Mouse (Mus musculus): ENCODE measurements at regions not wholly inside any gene's neighbourhood (a gene's known extent, or its start where the extent isn't known, plus 50 kb on each side); places are given as distances from the start of the nearest gene placed in this dataset.

- H3K4me2 ChIP-seq: no peak overlapping the region
- H3K9me3 ChIP-seq (replicated peaks): no peaks in the 10 kb centered on the region
- WGBS (ENCODE audit: insufficient replicate concordance): 82% methylated on average over 7 of the region's 7 CpGs
- H3K4me3 ChIP-seq (replicated peaks): no peak overlapping the region
- no peaks in the 10 kb centered on the region for H3K27me3 ChIP-seq
- peak overlapping the region; percentile 71; the same call in 1 of the 2 replicates for H3K27ac ChIP-seq
- DNase-seq: no peak
- H3K4me1 ChIP-seq (replicated peaks): peaks cover 56% of the 10 kb centered on the region
- no peak for ATAC-seq (ENCODE audit: low read depth)
- no peak overlapping the region for H3K9ac ChIP-seq
- no peaks in the 10 kb centered on the region for H3K36me3 ChIP-seq
Observed at GRCm38 (mm10) chr2:167763891-167764410, 74.3 kb upstream of the Tmem189 start.

GRCm38 (mm10) chr2:167761404-167761936 lies 71.8 kb upstream of the Tmem189 start:
- Histone ChIP-seq H3K27ac (peak overlapping the region; percentile 34; the same call in 1 of the 2 replicates), H3K27me3 (no peaks in the 10 kb centered on the region), H3K4me3 (replicated peaks) (no peak overlapping the region), H3K9ac (no peak overlapping the region), H3K4me1 (replicated peaks) (peaks cover 79% of the 10 kb centered on the region), H3K4me2 (no peak overlapping the region), H3K36me3 (no peaks in the 10 kb centered on the region), H3K9me3 (replicated peaks) (no peaks in the 10 kb centered on the region)
- DNase-seq (no peak), ATAC-seq (ENCODE audit: low read depth) (no peak)
- 57% methylated on average over 17 of the region's 17 CpGs for WGBS (ENCODE audit: insufficient replicate concordance)

GRCm38 (mm10) chr2:167760681-167761403 lies 71.2 kb upstream of the Tmem189 start:
- 62% methylated on average over 13 of the region's 13 CpGs for WGBS (ENCODE audit: insufficient replicate concordance)
- H3K4me3 ChIP-seq (replicated peaks): no peak overlapping the region
- DNase-seq (no peak), ATAC-seq (ENCODE audit: low read depth) (no peak)
- H3K27me3 ChIP-seq: no peaks in the 10 kb centered on the region
- peak overlapping the region; percentile 43 for H3K27ac ChIP-seq
- H3K4me1 ChIP-seq (replicated peaks): peaks cover 77% of the 10 kb centered on the region
- H3K36me3 ChIP-seq: no peaks in the 10 kb centered on the region
- no peaks in the 10 kb centered on the region for H3K9me3 ChIP-seq (replicated peaks)
- 0 out of 2 replicates have a peak overlapping the region, but pooled peaks have one; percentile 27 for H3K9ac ChIP-seq
- H3K4me2 ChIP-seq: no peak overlapping the region

DNA sequence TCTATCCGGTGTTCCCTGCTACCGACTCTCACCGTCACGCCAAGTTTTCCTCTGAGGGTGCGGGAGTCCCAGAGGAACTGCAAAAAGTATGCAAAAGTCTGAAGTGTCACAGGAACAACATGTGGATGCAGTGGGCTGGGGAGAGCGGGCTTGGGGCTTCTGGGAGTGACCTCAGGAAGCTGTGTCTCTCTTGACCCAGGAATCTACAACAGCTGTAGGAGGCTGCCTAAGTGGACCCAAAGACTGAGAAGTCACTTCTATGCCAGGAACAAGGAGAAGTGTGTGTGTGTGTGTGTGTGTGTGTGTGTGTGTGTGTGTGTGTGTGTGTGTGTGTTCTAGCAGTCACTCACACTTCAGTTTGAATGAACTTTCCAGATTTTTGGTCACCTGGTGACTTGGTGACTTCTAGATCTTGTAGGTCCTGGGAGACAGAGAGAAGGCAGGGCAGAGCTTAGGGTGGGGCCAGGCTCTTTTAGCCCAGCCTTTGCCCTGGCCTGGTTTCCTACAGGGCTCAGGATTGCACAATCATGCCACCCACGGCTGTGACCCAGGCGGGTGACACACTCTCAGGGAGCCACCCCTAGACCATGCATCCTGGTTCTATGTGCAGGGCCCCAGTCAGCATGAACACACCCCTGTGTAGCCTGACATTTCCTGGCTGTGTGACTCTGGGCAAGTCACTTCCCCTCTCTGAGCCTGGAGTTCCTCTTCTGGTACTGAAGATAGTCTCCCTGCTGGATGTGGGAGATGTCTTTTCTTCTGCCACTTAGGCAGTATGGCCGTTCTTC lies 70.2 kb upstream of the Tmem189 start:
- H3K4me3 ChIP-seq (replicated peaks): no peak overlapping the region
- H3K4me2 ChIP-seq: no peak overlapping the region
- ATAC-seq (ENCODE audit: low read depth) (peak; percentile 76), DNase-seq (peak; percentile 52)
- peaks cover 73% of the 10 kb centered on the region for H3K4me1 ChIP-seq (replicated peaks)
- no peak overlapping the region for H3K9ac ChIP-seq
- no peaks in the 10 kb centered on the region for H3K27me3 ChIP-seq
- H3K27ac ChIP-seq: 0 out of 2 replicates have a peak overlapping the region, but pooled peaks have one; percentile 43
- H3K36me3 ChIP-seq: no peaks in the 10 kb centered on the region
- 63% methylated on average over 9 of the region's 9 CpGs for WGBS (ENCODE audit: insufficient replicate concordance)
- H3K9me3 ChIP-seq (replicated peaks): no peaks in the 10 kb centered on the region

- Histone ChIP-seq H3K9me3 (replicated peaks) (no peaks in the 10 kb centered on the region), H3K36me3 (no peaks in the 10 kb centered on the region), H3K4me1 (replicated peaks) (peaks cover 75% of the 10 kb centered on the region), H3K9ac (0 out of 2 replicates have a peak overlapping the region, but pooled peaks have one; percentile 26), H3K27me3 (no peaks in the 10 kb centered on the region), H3K4me3 (replicated peaks) (no peak overlapping the region), H3K27ac (no peak overlapping the region), H3K4me2 (no peak overlapping the region)
- DNase-seq (no peak), ATAC-seq (ENCODE audit: low read depth) (no peak)
- WGBS (ENCODE audit: insufficient replicate concordance): 42% methylated on average over 12 of the region's 12 CpGs
Observed at GRCm38 (mm10) chr2:167757157-167757780, 67.6 kb upstream of the Tmem189 start.

DNA sequence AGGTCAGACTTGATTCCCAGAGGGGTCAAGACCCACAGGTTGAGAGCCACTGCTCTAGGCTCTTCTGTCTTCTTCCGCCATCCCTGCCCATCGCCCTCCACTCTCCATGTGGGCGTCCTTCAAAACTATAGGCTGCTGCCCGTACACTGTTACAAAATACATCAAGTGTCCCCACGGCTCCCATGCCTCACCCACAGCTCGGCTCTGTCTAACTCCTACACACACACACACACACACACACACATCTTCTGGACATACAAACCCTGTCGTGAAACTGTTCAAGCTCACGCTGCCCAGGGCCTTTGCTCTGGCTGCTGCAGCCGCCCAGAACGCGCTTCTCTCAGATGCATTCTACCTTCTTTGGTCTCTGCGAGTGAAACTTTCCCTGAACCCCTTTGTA lies 67.1 kb upstream of the Tmem189 start:
- Histone ChIP-seq H3K9ac (no peak overlapping the region), H3K4me1 (replicated peaks) (peaks cover 72% of the 10 kb centered on the region), H3K9me3 (replicated peaks) (no peaks in the 10 kb centered on the region), H3K27ac (no peak overlapping the region), H3K4me3 (replicated peaks) (no peak overlapping the region), H3K27me3 (no peaks in the 10 kb centered on the region), H3K36me3 (no peaks in the 10 kb centered on the region), H3K4me2 (no peak overlapping the region)
- DNase-seq (no peak), ATAC-seq (ENCODE audit: low read depth) (no peak)
- 78% methylated on average over 12 of the region's 12 CpGs for WGBS (ENCODE audit: insufficient replicate concordance)

- DNase-seq (no peak), ATAC-seq (ENCODE audit: low read depth) (no peak)
- WGBS (ENCODE audit: insufficient replicate concordance): 59% methylated on average over 22 of the region's 22 CpGs
- Histone ChIP-seq H3K4me1 (replicated peaks) (peaks cover 61% of the 10 kb centered on the region), H3K9me3 (replicated peaks) (no peaks in the 10 kb centered on the region), H3K4me3 (replicated peaks) (no peak overlapping the region), H3K27ac (no peak overlapping the region), H3K36me3 (no peaks in the 10 kb centered on the region), H3K9ac (no peak overlapping the region), H3K4me2 (no peak overlapping the region), H3K27me3 (no peaks in the 10 kb centered on the region)
Observed at GRCm38 (mm10) chr2:167754929-167755551, 65.4 kb upstream of the Tmem189 start.

DNA sequence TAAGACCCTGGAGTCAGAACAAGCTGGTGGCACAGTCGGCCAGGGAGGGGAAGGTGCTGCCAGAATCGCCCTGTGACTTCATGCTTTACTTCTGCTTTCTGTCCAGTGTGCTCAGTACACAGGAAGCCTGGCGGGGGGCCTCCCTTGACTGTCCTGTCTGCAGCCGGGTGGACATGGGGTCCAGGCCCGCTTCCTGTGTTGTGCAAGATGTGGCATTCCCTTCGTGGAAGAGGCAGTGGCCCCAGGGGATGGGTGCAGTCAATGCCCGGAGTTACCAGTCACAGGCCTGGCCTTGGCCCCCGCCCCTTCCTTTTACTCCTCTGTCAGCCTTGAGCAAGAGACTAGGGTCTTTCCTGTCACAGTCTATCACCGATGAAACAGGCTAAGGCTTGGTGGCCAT lies 64.3 kb upstream of the Tmem189 start:
- no peak overlapping the region for H3K27ac ChIP-seq
- peaks cover 49% of the 10 kb centered on the region for H3K4me1 ChIP-seq (replicated peaks)
- H3K4me2 ChIP-seq: no peak overlapping the region
- H3K36me3 ChIP-seq: no peaks in the 10 kb centered on the region
- no peaks in the 10 kb centered on the region for H3K9me3 ChIP-seq (replicated peaks)
- DNase-seq (peak; percentile 40), ATAC-seq (ENCODE audit: low read depth) (peak; percentile 55)
- no peak overlapping the region for H3K4me3 ChIP-seq (replicated peaks)
- WGBS (ENCODE audit: insufficient replicate concordance): 18% methylated on average over 9 of the region's 9 CpGs
- no peaks in the 10 kb centered on the region for H3K27me3 ChIP-seq
- no peak overlapping the region for H3K9ac ChIP-seq

- Histone ChIP-seq H3K4me1 (replicated peaks) (peaks cover 43% of the 10 kb centered on the region), H3K9ac (no peak overlapping the region), H3K27me3 (no peaks in the 10 kb centered on the region), H3K4me3 (replicated peaks) (no peak overlapping the region), H3K27ac (peak overlapping the region; percentile 30; the same call in 1 of the 2 replicates), H3K36me3 (no peaks in the 10 kb centered on the region), H3K9me3 (replicated peaks) (no peaks in the 10 kb centered on the region), H3K4me2 (no peak overlapping the region)
- WGBS (ENCODE audit: insufficient replicate concordance): 49% methylated on average over 12 of the region's 12 CpGs
- ATAC-seq (ENCODE audit: low read depth): no peak
- no peak for DNase-seq
Observed at GRCm38 (mm10) chr2:167752805-167753556, 63.4 kb upstream of the Tmem189 start.

GRCm38 (mm10) chr2:167751585-167751984 lies 62.0 kb upstream of the Tmem189 start:
- Histone ChIP-seq H3K4me3 (replicated peaks) (no peak overlapping the region), H3K4me1 (replicated peaks) (peaks cover 44% of the 10 kb centered on the region), H3K9ac (no peak overlapping the region), H3K36me3 (no peaks in the 10 kb centered on the region), H3K9me3 (replicated peaks) (no peaks in the 10 kb centered on the region), H3K27me3 (no peaks in the 10 kb centered on the region), H3K27ac (no peak overlapping the region), H3K4me2 (no peak overlapping the region)
- WGBS (ENCODE audit: insufficient replicate concordance): 14% methylated on average over 2 of the region's 2 CpGs
- ATAC-seq (ENCODE audit: low read depth): no peak
- DNase-seq: no peak
